Mouse (Mus musculus): ENCODE results near the gene Rfc1. TPM values are rescaled to one million over a fixed set of nuclear protein-coding genes. Genes with fewer than 3 reads are reported as not detected.
"Not testable (repeated sequence)": the region's sequence is repeated elsewhere in the genome, so short reads cannot be mapped to it uniquely, and the experiment has no call there.

The Rfc1 gene
- total RNA-seq, 2 experiments from 2014 or later = 31.7 to 38.4 TPM

- not testable (repeated sequence) for DNase-seq
Observed at GRCm38 (mm10) chr5:65299623-65300022, 35.8 kb downstream of the Rfc1 start.

GRCm38 (mm10) chr5:65298167-65298950 is 37.1 kb downstream of the Rfc1 start:
- DNase-seq = no peak

DNA sequence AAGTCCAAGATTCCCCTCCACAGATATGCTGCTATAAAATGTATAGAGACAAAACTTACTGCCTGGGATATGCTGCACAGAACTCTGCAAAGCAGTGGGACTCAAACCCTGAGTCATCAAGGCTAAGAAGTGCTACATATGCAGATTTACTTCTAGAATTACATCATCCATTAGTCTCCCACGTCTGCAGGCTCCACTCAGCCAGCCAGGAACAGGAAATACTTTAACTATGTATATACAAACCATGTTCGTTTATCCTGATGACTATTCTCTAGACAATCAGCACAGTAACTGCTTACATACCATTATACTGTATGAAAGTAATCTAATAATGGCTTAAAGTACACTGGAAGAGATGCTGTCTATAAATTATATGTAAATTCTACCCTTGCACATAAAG is 41.2 kb downstream of the Rfc1 start:
- DNase-seq = no peak

- no peak for DNase-seq
Observed at GRCm38 (mm10) chr5:65293627-65294026, 41.8 kb downstream of the Rfc1 start.

DNA sequence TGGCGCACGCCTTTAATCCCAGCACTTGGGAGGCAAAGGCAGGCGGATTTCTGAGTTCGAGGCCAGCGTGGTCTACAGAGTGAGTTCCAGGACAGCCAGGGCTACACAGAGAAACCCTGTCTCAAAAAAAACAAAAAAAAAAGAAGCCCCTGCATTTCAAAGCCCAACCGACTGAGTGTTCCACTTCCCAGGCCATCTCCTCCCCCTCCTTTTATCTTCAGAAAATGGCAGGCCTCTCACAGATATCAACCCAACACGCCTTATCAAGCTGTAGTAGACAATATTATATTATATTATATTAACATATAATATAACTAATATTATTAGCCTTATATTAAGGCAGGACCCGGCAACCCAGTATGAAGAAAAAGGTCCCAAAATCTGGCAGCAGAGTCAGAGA is 46.5 kb downstream of the Rfc1 start:
- DNase-seq = not testable (repeated sequence)

DNA sequence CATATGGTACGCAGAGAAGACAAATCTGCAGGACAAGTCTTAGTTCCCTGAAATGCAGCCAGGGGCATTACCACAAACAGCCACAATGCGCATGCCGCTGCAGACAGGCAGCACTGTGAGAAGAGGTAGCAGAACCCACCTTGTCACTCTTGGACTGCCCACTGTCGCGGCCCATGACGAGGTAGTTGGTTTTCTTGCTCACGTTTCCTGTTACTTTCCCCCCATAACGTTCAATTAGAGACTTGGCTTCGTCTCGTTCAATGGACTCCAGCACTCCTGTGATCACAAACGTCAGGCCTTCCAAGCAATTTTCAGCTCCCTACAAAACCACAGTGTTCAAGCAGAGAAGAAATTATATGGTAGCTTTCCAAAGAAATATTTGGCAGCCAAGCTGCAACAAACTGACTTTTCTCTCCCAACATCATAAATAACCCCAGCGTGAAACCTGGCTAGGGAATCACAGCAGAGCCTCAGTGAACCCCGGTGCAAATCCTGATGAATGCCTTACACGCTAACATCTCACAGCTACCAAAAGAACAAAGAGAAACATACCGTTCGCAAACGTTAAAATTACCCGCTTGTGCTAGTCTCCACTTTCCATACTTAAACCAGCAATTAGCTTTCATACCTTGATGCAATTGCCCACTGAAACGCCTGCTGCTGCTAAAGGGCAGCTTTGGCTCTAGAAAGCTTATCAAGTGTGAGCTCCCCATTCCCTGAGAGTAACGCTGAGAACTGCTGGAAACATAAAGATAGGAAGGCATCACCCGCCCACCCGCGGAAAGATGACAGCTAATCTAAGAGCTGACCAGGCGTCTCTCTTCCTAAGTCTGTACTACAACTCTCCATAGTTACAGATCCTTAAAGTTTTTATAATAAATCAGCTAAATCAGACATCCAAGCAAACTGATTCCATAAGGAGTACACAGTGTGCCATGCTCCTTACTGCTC is 47.4 kb downstream of the Rfc1 start:
- DNase-seq = no peak

- no peak for DNase-seq
Observed at GRCm38 (mm10) chr5:65284171-65284570, 51.3 kb downstream of the Rfc1 start.

DNA sequence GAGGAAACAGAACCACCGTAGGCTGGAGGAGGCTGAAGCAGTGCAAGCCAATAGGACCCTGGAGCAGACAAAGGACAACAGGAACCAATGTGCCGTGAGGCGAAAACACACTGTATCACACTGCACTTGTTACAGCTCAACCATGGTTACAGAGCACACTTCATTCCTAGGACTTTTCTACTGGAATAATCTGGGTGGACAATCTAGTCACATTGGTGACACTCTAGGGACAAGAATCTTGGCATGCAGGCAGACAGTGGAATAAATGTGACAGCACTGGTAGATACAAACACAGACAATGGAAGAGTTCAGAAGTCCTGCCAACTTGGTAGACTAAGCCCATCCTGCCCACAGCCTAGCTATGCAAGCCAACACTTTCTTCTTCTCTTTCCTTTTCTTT is 54.3 kb downstream of the Rfc1 start:
- no peak for DNase-seq

GRCm38 (mm10) chr5:65279133-65279651 is 56.3 kb downstream of the Rfc1 start:
- peak in 1 of 2 experiments; percentile 6 for DNase-seq

DNA sequence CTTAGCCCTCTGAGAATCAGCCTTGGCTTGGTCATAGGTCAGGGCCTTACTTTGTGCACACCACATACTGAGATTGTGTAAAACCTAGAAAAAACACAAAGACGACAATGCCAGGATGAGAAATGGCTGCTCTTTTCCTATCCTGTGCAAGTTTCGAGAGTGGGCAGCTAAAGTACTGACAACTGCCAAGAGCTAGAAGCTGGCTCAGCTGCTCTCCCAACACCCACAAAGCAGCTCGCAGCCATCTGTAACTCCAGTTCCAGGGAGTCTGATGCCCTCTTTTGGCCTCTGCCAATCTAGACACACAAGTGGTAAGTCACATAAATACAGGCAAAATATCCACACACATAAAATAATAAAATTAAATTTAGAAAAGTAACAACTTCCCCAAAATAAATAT is 61.5 kb downstream of the Rfc1 start:
- no peak for DNase-seq

GRCm38 (mm10) chr5:65257910-65258505 is 77.5 kb downstream of the Rfc1 start:
- DNase-seq = no peak

- DNase-seq = no peak
Observed at GRCm38 (mm10) chr5:65250185-65250855, 85.2 kb downstream of the Rfc1 start.

DNA sequence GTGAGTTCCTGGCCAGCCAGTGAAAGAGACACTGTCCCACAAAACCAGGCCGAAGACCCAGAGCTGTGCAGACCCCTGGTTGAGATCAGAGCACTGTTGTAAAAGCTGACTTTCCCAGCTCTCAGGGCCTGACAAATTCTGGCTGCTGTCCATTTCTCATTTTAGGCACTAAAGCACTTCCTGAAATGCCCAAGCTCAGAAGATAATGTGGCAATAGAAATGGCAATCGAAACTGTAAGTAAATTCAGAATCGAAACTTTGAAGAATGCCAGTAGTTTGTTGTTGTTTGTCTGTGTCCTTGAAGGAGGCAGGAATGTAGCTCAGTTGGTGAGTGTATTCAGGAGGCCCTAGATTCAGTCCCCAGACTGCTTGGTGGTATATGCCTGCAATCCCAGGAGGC is 88.2 kb downstream of the Rfc1 start:
- peak in 1 of 2 experiments; percentile 11 for DNase-seq

GRCm38 (mm10) chr5:65242740-65243139 is 92.7 kb downstream of the Rfc1 start:
- peak; percentile 9 to 47 for DNase-seq

GRCm38 (mm10) chr5:65231289-65232003 is 104.0 kb downstream of the Rfc1 start:
- DNase-seq = no peak

DNA sequence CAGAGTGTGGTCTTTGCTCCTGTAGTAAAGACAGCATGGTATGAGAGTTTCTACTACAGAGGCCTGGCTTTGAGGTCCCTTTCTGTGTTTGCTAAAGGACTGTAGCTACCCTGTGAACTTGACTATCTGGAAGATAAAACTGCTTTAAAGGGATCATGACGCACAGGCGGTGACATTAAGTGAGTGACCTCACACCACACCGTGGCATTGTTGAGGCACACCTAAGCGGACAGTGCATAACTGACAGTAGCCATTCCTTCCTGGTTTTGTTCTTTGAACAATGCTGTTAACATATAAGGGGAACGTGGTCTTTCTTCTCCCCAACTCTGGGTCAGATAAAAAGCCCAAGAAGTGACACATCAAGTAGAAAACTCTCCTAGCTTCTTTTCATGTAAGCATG is 111.4 kb downstream of the Rfc1 start:
- no peak for DNase-seq

DNA sequence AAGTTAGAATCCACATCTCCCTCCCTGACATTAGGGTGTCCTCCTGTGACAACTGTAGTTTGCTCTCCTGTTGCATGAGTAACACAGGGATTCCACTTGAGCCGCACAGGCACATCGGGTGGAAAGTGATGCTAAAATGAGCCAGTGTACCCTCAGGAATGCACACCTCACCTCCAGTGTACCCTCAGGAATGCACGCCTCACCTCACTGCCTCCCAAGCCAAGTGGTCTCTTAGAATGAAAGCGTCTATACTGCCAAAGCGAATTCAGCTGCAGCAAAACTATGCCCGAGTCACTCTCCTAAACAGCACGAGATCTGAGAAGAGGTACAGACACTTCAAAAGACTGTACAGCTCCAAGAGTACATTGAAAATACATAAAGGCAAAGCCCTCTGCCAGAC is 114.4 kb downstream of the Rfc1 start:
- no peak for DNase-seq

DNA sequence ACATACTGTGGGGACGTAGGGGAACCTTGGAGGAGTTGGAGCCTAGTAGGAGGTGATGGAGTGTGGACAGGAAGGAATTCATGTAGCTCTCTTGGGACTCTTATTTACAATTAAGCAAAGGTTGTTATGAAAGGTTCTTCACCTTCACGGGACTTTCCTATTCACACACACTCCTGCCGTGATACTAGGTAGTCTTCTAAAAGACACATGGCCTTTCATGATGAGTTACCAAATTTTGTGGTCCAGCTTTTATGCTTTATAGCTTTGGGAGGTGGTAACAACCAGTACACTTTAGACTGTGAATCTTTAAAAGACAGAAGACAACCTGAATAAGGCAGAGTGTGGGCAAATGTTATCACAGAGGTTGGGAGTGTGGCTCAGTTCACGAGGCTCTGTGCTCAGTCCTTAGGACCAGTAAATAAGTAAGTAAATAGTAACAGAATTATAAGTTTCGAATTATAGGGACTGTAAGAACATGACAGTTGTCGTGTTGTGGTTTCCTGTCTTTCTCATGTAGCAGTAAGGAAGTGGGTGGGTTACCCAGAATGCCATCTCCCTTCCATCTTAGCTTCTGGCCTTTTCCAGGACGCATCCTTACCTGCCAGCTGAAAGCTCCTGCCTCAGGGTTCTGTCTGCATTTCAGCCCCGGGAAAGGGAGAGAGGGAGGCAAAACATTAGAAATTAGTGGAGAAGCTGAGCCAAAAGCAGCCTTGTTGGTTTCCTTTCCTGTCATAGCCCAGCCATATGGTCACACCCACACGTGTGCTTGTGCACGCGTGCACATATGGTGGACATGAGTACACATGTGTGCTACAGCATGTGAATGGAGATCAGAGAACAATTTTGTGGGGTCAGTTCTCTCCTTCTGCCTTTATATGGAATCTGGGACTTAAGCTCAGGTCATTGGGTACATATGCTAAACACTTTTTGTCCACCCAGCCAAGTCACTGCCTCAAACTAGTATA is 117.9 kb downstream of the Rfc1 start:
- no peak for DNase-seq

DNA sequence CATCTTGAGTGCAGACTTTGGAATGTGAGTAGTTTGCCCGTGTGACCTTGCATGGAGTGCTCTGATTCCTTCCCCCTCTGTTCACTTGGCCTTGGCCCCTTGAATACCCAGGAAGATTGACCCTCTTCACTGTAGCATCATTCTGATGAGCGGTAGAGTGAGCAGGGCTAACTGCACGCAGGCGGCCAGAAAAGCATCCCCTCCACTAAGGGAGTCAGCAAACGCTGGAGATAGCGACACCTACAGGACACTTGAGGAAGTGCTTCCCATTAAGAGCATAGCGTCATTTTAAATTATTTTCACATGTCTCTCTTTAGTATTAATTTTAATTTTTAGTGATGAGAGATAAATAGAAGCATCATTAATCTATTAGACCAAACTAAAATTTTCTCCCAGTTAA is 122.1 kb downstream of the Rfc1 start:
- DNase-seq = peak; percentile 14 to 64
